Mouse (Mus musculus) G1E (cell line): ENCODE measurements around the gene Nck2.

Experiments
- CTCF ChIP-seq: IDR thresholded peaks from 2 replicates; pipeline ENCODE4 v1.5.1; 2012; ENCODE audit warnings: low read depth, low read length, inconsistent platforms, mixed read lengths
- TAL1 ChIP-seq: conservative IDR thresholded peaks from 2 replicates; pipeline ENCODE4 v1.6.1; 2012; ENCODE audit warnings: low read depth, low read length, inconsistent platforms, mixed read lengths

GRCm38 (mm10) chr1:43539689-43540380, 95.5 kb downstream of the Nck2 start:
- TF ChIP-seq TAL1 = no peak
- no peak for TF ChIP-seq CTCF
